Mouse (Mus musculus) heart, postnatal 14 days (tissue): ENCODE results near the gene Ndufaf1. TPM values are rescaled to one million over a fixed set of nuclear protein-coding genes. Genes with fewer than 3 reads are reported as not detected.
"Not testable (repeated sequence)": the region's sequence is repeated elsewhere in the genome, so short reads cannot be mapped to it uniquely, and the experiment has no call there.

Source experiments
- DNase-seq, 2 experiments: peaks; one replicate each; pipeline ENCODE4 v3.0.0; 2021 to 2022
- intact Hi-C: fragments of 180-260 bp; cut with DNase I; formaldehyde crosslinking; loops from one replicate; pipeline ENCODE4 v1.15.1; 2025
- long read RNA-seq, 2 experiments: library from polyadenylated mRNA; stranded (forward); transcript quantifications; one replicate each; pipeline ENCODE4 v2.0.0; 2021
- total RNA-seq, 2 experiments: library from RNA; stranded (reverse); gene quantifications; 2 replicates each; pipeline ENCODE4 v1.2.3; 2021

Ndufaf1 gene
- total RNA-seq: 10 to 100 TPM; 59.2 to 64.1 TPM
- long read RNA-seq, experiment 1, transcript Ndufaf1-202 (5 exons, 1,478 nt): major isoform, 54 of 104 reads
- long read RNA-seq, experiment 1, transcript Ndufaf1-203 (5 exons, 1,308 nt): minor isoform, 28 of 104 reads
- long read RNA-seq, experiment 1, partial matches to known transcripts: 4 of 104 reads
- long read RNA-seq, experiment 1, other reads (novel, unspliced or antisense): 18 of 104 reads
- long read RNA-seq, experiment 2, transcript Ndufaf1-202 (5 exons, 1,478 nt): major isoform, 32 of 69 reads
- long read RNA-seq, experiment 2, transcript Ndufaf1-203 (5 exons, 1,308 nt): minor isoform, 25 of 69 reads
- long read RNA-seq, experiment 2, partial matches to known transcripts: 3 of 69 reads
- long read RNA-seq, experiment 2, other reads (novel, unspliced or antisense): 9 of 69 reads

DNA sequence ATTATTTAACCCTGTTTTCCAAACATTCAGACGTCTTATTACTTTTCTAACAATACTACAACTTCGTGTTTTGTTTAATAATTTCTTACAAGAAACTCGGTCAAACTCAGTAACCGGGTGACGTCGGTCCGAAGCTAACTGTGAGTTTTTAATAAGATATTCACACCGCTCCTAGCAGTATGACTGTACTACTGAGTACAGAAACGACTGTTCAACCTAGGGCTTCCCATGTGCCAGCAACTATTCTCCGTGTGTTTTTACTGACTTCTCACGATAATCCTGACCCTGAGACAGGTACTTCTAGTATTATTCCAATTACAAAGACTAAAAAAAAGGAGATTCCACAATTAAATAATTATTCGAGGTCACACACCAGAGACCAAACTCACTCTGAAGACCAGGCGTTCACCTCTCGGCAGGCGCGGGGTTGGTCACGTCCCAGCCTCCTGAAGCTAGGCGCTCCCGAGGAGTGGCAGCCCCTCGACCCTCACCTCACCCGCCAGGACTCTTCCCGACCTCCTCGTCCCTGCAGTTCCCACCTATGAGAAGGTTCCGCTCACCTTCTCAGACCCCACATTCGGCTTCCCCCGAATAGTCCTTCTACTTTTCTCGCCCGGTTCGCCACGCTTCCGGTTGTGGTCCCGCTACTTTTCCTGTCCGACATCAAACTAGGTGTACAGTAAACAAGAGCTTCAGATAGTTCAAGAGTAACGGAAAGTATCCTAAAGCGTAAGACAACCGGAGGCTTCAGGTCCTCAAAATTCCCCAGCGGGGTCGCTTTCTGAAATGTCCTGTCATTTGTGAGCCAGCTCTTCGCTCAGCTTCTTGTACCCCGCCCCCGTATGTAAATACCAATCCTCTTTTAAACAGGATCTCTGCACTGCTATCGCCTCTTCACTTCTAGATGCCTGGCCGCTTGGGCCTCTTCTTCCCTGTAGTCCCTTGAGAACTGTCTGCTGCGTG is at the start of gene Ndufaf1:
Gene Ndufaf1, minus strand, starts transcription at position 608 of the 963 bp plus-strand sequence.
- intact Hi-C loops: no loop called here
- peak; percentile 75 to 84 for DNase-seq

DNA sequence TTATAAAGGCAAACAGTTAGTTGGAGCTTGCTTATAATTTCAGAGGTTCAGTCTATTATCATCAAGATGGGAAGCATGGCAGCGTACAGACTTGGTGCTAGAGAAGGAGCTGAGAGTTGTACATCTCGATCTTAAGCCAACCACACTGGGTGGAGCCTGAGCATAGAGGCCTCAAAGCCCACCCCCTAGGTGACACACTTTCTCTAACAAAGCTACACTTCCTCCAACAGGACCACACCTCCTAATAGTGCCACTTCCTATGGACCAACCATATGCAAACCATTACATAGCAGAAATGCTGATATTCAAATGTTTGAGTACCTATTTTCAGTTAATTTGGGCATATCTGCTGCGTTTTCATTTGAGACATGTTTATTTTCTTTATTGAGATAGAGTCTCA is 47.4 kb upstream of the Ndufaf1 start:
- intact Hi-C loops: no loop called here
- no peak for DNase-seq

DNA sequence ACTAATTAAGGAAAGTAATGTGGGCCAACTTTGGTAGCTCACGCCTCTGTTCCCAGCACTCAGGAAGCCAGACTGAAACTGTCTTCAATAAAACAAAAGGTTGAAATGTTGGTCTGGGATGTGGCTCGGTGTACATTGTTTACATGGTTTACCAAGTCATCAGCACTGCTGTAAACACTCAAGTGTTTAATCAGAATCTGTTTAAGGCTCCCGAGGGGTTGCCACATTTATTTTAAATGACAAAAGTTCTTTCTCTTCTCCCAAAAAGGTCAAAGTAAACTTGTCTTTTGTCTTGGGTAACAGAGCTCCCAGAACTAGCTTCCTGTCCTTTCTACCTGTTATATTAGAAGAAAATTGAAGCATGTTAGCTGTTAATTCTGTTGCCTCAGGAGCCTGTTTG is 45.0 kb upstream of the Ndufaf1 start:
- no peak for DNase-seq
- intact Hi-C loops: no loop called here

DNA sequence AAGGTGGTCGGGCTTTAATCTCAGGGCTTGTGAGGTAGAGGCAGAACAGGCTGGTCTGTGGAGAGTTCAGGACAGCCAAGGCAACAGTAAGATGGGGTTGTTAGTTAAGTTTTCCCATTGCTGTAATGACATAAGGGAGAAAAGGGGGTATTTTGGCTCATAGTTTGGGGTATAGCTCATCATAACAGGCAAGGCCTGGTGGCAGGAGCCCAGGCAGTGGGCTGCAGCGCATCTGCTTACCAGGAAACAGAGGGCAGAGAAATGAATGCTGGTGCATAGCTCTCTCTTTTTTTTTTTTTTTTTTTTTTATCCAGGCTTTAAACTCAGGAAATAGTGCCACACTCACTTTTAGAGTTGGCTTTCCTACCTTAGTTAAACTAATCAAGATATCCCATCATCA is 40.5 kb upstream of the Ndufaf1 start:
- intact Hi-C loops: no loop called here
- no peak for DNase-seq

DNA sequence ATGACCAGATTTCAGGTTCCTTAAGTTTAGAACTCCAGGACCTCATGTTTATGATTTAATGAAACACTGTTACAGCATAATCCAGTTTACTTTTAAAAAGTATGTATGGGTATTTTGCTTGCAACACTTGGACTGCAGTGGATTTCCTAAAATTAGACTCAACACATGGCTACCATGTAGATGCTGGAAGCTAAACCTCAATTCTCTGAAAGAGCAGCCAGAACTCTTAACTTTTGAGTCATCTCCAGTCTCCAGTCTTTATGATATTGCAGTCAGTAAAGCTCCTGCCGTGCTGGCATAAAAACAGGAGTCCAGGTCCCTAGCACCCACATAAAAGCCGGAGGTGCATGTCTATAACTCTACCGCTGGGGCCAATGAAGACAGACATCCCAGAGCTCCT is 37.3 kb upstream of the Ndufaf1 start:
- no peak for DNase-seq
- intact Hi-C loops: no loop called here

DNA sequence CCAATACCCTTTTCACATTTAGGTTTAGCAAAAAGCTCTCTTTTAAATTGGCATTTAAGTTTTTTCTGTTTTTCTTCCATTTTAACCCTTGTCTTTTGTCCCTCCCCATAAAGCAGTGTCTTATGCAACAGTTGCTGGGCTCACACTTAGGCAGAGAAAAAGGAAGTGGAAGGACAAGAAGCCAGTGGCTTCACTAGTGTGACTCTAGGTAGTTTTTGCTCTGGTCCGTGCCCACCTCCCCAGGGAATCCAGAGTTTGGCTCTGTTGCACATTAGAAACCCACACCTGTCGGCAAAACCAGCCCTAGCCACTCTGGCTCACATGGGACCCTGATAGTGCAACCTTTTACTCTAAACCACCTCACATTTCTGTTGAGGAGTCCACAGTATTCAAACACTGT is 35.8 kb upstream of the Ndufaf1 start:
- intact Hi-C loops: no loop called here

DNA sequence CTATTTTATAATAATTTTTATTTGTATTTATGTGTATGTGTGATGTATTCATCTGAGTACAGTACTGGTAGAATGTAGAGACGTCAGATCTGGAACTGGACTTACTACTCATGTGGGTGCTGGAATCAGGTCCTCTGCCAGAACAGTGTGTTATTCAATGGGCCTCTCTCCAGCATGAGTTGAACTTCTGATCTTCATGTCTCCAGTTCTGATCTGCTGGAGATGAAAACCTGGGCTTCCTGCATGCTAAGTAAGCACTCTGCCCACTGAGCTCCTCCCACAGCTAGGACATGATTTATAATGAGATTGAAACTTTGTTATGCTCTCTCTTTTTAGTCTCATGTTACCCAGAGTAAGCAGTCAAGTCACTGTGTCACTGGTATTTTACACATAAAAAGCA is 33.5 kb upstream of the Ndufaf1 start:
- intact Hi-C loops: no loop called here

More for the DNA sequence above, 35.8 kb upstream of the Ndufaf1 start:
- DNase-seq: no peak

DNA sequence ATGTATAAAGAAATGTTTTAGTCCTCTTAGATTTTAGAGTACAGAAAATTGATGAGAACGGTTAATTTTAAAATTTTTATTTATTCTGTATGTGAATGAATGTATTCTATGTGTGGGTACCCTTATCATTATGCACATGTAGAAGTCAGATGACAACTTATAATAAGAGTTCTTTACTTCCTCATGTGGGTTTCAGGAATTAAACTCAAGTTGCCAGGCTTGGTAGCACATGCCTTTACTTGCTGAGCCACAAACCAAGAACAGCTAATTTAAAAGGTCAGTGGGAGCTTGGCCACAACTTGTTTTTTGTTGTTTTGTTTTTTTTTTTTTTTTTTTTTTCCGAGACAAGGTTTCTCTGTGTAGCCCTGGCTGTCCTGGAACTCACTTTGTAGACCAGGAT is 32.2 kb upstream of the Ndufaf1 start:
- intact Hi-C loops: no loop called here
- no peak for DNase-seq

More for the DNA sequence above, 33.5 kb upstream of the Ndufaf1 start:
- no peak for DNase-seq

DNA sequence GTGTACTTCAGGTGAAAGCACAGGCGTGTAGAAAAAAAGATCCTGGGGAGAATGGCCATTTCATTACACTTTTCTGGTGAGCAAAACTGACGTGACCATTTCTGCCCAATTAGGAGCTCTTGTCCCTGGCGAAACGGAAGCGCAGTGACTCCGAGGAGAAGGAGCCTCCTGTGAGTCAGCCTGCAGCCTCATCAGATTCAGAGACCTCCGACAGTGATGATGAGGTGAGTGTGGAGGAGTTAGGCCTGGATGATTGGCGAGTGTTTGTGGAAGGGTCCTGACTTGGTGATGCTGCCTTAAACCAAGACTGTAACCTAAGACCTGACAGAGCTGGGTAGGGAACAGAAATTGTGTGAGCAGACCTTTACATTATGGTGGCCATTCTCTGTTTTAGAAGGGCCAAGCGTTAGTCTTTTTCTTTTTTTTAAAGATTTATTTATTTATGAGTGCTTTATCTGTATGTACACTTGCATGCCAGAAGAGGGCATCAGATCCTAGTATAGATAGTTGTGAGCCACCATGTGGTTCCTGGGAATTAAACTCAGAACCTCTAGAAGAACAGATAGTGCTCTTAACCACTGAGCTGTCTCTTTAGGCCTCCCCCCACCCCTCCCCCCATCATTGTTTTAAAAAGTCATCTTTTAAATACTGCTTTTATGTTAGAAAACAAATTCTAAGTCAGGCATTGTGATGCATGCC is 29.5 kb upstream of the Ndufaf1 start:
- DNase-seq: no peak
- intact Hi-C loops: no loop called here

DNA sequence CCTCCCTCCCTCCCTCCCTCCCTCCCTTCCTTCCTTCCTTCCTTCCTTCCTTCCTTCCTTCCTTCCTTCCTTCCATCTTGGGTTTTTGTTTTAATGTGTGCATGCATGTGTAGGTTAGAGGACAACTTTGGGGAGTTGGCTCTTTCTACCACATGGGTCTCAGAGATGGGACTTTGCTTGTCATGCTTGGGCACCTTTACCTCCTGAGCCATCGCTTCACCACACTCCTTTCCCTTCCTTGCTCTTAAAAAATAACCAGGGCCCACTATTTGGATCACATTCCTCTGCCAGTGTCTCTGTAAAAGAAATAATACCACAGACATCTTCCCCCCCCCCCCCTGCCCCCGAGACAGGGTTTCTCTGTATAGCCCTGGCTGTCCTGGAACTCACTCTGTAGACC is 21.1 kb upstream of the Ndufaf1 start:
- intact Hi-C loops: no loop called here
- DNase-seq: no peak

DNA sequence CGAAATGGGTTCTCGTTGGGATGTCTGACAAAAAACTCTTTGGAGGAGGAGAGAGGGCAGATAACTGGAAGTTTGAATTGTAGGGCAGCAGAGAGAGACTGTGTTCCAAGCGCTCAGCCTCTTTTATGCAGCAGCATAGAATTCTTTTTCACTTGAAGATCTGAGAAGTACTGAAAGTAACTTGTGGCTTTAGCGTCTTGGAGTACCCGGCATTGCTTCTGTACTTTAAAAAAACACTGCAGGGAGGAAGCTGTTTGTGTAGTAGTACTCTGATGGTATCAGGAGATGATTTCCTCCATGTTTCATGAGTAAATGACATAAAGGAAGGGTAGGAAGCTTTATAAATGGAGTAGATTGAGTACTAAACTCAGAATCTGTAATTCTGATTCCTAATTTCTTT is 13.2 kb upstream of the Ndufaf1 start:
- DNase-seq: no peak
- intact Hi-C loops: loop anchor here (5.0 kb wide), 1 partner anchor 66 kb away; the partner anchor contains the start of gene Itpka

DNA sequence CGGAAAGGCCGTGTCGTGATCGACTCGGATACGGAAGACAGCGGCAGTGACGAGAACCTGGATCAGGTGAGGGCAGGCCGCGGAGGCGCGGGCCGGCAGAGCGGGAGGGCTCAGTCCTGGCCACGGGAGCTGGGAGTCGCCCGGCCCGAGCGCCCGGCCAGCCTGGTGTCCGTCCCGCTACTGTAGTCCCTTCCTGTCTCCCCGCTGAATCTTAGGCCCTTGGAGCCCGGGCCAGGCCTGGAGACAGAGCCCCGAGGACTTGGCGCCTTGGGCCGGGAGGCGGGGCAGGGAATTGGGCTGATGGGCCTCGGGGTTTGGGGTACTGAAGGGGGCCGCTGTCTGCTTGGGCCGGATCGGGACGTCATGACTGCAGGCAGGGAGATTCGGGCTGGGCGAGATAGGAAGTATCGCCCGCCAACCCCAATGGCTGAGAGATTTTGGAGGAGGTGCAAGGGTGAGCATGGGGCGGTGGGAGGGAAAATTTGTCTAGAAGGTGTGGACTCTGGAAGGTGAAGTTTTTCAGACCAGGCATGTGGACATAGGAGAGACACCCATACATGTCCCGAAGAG is 12.7 kb upstream of the Ndufaf1 start:
- intact Hi-C loops: loop anchor here (5.0 kb wide), 1 partner anchor 67 kb away; the partner anchor contains the start of gene Itpka

DNA sequence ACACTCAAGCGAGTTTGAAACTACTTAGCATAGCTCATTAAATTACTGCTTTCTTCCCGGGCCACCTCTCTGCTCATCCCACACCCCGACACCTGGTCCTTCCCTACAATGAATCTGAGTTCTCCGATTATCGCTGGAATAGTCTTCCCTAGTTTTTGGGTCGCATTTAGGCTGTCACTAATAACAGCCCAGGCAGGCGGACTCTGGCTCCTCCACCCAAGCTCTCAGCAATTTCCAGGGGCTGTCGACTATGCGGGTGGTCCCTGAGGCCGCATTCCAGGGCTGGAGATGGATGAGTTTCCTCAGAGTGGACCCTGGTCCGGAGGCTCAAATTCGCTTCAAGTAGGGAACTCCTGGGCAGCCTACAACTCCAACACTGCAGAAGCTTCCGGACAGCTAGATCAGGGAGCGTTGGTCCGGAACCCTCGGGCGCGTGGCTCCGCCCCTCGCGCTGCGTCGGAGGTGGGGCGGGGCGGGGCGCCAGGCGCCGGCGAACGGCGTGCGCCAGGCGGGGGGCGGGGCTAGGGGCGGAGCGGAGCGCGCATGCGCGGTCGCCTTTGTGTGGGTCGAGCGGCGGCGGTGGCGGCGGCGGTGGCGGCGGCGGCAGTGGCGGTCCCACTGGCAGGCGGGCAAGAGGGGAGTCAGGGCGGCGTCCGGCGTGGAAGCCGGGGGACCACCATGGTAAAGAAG is 12.0 kb upstream of the Ndufaf1 start, which contains the start of gene Rtf1:
Gene Rtf1, plus strand, starts transcription at position 544 of the 690 bp plus-strand sequence.
- DNase-seq: peak; percentile 99
- intact Hi-C loops: loop anchor here (5.0 kb wide), 1 partner anchor 68 kb away; the partner anchor contains the start of gene Itpka

More for the DNA sequence above, 12.7 kb upstream of the Ndufaf1 start:
- no peak for DNase-seq

DNA sequence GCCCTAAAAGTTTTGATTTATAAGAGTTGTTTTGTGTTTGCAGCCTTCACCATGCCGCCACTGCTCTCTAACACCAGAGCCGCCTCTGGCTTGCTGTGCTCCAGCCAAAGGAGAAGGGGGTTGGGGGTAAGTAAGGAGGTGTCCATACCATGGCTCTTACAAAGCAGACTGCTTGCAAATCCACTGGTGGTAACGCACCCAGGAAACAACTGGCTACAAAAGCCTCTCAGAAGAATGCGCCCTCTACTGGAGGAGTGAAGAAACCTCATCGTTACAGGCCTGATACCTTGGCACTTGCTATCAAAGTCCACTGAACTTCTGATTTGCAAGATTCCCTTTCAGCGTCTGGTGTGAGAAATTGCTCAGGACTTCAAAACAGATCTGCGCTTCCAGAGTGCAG is 6.4 kb upstream of the Ndufaf1 start:
- DNase-seq: peak in 1 of 2 experiments; percentile 6
- intact Hi-C loops: no loop called here

DNA sequence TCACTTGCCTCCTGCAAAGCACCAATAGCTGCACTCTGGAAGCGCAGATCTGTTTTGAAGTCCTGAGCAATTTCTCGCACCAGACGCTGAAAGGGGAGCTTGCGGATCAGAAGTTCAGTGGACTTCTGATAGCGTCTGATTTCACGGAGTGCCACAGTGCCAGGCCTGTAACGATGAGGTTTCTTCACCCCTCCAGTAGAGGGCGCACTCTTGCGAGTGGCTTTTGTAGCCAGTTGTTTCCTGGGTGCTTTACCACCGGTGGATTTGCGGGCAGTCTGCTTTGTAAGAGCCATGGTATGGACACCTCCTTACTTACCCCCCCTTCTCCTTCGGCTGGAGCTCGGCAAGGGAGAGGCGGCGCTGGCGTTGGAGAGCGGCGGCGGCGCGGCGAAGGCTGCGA is 3.1 kb upstream of the Ndufaf1 start:
- DNase-seq, intact Hi-C loops: not testable (repeated sequence)

DNA sequence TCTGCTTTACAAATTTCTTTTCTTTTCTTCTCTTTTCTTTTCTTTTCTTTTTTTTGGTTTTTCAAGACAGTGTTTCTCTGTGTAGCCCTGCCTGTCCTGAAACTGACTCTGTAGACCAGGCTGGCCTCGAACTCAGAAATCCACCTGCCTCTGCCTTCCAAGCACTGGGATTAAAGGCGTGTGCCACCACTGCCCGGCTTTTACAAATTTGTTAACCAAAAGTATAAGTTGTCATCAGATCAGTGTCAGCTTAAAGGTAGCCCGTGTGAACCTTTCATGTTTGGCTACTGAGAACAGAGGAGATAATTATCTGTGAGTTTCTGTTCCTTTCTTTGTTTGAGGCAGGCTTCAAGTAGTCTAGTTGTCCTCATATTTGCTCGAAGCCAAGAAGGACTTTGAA is 18.4 kb downstream of the Ndufaf1 start:
- no peak for DNase-seq
- intact Hi-C loops: no loop called here

DNA sequence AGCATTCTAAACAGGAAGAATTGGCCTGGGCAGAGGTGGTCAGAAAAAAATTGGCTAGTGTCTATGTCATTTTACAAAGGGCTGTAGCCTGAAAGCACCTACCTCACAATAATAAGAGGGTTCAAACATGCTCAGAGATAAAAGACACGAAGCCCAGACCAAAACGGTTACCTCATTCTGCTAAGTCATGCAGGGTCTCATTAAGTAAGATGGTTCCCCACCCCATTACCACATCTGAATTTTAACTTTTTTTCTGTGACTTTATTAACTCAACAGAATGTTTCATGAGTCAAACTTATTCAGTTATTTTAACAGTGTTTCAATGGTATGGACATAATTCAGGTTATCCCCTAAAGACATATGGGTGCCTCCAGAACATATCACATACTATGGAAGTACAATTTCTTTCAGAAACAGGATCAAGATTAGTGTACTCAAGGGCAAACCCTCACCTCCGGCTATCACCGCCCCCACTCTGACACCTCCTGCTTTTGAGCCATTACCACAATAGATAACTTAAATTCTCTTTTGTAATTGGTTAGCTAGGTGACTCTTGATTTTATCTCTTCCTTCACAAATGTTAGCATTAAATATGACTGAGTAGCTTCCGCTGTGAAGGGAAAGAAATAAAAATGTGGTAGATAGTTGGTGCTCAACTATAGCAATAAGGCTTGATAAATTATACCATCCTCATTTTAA is 21.3 kb downstream of the Ndufaf1 start:
- no peak for DNase-seq
- intact Hi-C loops: no loop called here

DNA sequence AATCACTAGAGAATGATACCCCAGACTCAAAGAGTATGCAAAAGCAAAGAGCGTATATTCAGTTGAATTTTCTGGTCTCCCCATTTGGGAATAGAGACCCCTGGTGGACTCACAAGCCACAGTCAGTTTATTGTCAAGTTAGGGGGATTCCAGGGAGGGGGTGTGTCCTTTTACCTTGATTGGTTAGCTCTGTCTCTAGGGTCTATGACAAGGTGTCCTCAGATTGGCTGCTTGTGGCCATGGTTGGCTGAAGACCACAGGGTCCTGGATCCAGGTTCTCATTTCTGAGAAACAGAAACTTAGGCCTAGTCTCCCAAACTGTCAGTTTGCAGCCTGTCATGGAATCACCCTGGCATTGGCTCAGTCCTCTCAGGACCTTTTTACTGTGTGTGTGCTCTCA is 25.8 kb downstream of the Ndufaf1 start:
- DNase-seq: no peak
- intact Hi-C loops: no loop called here

DNA sequence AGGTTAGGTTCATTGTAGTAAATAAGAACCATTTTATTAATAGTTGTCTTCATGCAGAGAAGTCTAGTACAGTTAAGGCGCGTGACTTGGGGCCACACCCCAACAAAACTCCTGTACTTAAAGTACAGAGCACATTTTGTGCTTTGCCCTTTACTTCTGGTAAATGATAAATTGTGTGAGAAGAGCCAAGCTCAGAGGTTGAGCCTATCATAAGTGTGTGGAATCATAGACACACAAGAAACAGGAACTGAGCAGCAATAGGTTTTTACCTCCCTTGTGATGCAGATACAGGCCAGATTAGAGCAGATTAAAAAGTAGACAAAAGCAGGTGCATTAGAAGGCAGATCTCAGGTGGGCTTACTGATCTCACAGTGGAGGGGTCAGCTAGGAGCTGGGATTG is 41.3 kb downstream of the Ndufaf1 start:
- intact Hi-C loops: no loop called here

More for the DNA sequence above, 41.3 kb downstream of the Ndufaf1 start:
- DNase-seq: no peak
